Mouse (Mus musculus): ENCODE measurements around the gene Rwdd4a. TPM values are rescaled to one million over a fixed set of nuclear protein-coding genes. Genes with fewer than 3 reads are reported as not detected.

The Rwdd4a gene
- total RNA-seq (2015) (25.6 and 46.6 TPM in 2 replicates), total RNA-seq (2017) (28.4 and 33.8 TPM in 2 replicates)

DNA sequence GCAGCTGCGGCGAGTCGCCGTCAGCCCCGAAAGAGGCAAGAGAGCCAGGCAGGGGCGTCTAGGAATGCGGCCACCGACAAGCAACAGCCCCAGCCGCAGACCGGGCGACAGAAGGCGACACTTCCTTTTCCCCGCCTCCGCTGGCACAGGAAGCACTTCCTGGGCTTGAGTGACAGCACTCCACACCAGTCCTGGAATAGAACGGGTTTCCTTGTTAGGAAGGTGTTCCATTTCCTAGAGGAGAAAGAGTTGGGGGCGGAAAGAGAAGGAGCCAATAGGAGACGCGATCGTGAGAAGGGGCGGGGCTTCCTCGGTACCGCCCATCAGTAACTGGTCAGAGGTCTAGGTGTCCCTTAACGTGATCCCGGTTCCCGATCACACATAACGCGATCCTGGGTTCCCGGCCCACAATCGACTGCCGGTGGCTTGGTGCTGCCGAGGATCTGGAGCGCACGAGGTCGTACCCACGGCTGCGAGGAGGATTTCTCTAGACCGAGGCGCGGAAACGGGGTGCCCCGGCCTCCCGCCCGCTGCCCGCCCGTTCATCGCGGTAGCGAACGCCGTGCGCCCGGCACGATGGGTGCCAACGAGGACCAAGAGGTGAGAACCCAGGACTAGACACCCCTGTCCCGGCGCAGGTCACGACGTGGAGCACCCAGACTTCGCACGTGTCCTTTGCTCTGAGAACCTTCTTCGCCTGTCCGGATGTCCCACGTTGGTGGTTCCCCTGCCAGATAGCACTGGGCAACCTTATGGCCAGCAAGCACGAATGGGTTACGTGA is at the start of gene Rwdd4a, which contains the start of gene Trappc11:
Rwdd4a (plus strand) TSS at position 321 of the 782 bp plus-strand sequence.
Trappc11 (minus strand) TSS at position 127 of the 782 bp plus-strand sequence.
- ATAC-seq (replicated peaks; ENCODE audit: poor library complexity), result peak; percentile 98

DNA sequence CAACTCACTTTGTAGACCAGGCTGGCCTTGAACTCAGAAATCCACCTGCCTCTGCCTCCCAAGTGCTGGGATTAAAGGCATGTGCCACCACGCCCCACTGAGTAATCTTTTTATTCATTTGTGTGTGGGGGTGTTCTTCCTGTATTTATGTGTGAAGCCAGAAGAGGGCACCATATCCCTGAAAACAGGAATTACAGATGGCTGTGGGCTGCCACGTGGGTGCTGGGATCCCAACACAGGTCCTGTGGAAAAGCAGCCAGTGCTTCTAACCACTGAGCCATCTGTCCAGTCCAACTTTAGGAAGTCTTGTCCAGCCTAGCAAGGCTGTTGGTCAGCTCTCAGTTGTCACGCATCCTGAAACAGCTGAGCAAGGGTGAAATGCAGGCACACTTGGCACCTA is 46.2 kb upstream of the Rwdd4a start:
- ATAC-seq (replicated peaks; ENCODE audit: poor library complexity), result no peak

DNA sequence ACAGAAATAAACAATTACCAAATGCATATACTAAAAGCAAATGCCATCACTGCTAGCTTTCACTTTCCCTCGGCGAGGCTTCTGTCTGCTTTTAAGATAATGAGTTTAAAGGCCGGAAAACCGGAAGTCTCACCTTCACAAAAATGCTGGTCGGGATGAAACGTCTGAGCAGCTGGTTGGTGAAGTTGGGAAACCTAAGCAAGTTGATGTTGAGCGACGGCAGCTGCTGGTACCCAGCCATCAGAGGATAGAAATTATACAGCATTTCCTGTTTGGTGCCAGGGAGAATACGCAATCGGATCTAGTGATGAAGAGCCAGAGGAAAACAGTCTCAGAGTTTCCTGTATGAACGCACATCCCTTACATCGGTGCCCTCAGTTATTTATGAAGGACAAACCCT is 40.4 kb upstream of the Rwdd4a start:
- ATAC-seq (replicated peaks; ENCODE audit: poor library complexity), result no peak

DNA sequence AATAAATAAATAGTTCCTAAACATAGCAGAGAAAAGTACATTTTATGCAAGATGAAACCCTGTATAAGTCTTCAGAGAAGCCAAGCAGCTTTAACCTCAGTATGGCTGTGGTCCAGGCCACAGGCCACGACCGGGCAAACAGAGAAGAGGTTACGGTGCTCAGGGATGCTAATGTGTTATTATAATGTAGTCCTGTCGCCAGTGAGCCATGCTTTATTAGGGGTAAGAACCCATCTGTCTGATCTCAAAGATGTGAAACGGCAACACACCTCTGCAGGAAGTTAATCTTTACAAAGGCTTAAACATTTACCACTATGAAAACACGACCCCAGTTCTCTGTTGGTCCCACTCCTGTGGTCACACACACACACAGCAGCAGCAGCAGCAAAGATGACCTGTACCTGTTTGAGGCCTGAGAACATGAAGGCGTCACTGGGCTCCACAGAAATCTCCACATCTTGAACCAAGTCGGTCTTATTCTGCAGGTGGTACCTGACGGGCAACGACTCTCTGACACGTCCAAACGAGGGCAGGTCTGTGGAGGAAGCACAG is 38.8 kb upstream of the Rwdd4a start:
- no peak for ATAC-seq (replicated peaks; ENCODE audit: poor library complexity)

DNA sequence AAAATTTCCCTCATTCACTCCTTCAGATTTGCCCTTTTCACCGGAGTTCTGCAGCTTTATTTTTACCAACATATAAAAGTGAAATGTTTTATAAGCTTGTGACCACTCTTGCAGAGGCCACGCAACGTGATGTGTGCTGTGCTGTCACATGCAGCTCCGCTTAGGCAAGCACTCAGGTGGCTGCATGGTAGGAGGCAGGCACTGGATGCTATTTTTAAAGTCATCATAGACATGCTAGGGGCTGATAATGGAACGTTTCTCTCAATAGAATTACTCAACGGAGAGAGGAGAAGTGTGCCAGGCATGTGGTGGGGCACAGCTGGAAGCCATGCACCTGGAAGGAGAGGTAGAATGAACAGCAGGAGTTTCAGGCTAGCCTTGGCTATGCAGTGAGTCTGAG is 38.0 kb upstream of the Rwdd4a start:
- no peak for ATAC-seq (replicated peaks; ENCODE audit: poor library complexity)

DNA sequence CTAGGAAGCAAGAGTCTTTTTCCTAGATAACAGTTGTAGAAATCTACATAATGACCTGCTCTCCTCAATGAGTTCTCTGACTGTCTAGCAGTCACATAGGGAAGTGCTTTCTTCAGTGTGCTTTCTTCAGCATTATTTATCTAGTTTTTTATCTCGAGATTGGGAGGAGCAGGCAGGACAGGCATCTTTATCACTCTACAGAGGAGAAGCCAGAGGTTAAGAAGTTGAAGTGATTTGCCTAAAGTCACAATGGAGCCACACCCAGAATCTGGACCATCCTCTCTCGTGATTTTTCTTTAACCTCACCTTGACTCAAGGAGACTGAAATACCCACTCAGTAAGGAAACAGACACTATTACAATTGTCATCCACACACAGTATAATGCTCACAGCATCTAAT is 31.5 kb upstream of the Rwdd4a start:
- no peak for ATAC-seq (replicated peaks; ENCODE audit: poor library complexity)

DNA sequence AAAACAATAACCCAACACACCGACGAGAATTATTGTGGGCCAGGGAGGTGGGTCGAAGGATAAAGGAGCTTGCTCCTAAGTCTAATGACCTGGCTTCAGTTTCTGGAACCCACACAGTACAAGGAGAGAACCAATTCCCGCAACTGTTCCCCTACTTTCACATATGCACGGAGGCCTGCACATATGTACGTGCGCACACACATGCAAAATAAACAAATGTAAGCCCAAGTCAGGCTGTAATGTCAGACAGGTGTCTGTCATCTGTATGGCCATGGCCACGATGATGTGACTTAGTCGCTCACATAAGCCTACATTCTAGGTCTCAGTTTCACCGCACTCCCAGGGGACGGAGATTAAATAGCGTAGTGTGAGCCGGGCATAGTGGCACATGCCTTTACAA is 30.9 kb upstream of the Rwdd4a start:
- ATAC-seq (replicated peaks; ENCODE audit: poor library complexity), result no peak

DNA sequence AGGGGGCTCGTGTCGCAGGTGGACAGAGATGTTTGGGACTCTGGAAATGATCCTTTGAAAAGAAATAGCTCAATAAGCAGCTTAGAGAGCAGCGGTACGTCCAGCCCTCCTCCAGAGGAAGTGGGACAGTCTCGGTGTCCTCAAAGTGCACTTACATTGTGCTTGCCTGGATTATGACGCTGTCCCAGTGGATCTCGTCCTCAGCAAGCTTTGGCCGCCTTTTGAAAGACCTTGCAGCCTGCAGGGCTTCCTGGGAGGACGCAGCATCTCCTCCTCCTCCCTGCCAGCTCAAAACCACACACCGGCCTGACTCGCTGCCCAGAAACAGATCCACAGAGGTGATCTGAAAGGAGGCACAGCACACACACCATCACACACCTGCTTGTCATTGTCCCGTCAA is 28.0 kb upstream of the Rwdd4a start:
- no peak for ATAC-seq (replicated peaks; ENCODE audit: poor library complexity)

DNA sequence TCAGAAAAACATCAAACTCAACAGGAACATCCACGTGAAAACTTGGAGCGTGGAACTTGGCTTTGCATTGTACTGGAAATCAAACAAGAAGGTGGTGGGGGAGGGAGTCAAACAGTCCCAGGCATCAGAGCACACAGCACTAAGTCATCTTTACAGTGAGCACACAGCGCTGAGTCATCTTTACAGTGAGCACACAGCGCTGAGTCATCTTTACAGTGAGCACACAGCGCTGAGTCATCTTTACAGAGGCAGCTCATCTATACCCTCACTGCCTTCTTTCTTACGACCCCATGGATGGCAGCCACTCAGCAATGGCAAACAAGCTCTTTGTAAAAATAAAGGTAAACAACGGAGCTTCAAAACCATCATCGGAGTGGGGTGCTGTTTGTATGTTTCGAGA is 22.5 kb upstream of the Rwdd4a start:
- peak; percentile 70 for ATAC-seq (replicated peaks; ENCODE audit: poor library complexity)

DNA sequence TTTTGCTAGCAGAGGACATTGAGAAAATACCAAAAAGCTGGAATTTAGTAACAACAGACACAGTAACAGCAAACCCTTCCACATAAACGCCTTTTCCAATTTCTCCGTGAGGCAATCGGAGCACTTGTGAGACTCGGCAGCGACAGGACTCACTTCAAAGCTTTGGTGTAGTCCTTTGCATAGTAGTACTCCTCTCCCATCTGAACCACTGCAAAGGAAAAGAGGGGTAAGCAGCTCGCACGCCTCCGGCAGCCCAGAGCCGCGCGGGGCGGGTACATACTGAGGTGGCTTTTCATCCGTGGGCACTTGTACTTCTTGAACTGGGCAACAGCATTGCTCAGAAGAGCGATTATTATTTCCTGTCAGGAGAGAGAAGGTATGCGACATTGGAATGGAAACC is 19.9 kb upstream of the Rwdd4a start:
- no peak for ATAC-seq (replicated peaks; ENCODE audit: poor library complexity)

DNA sequence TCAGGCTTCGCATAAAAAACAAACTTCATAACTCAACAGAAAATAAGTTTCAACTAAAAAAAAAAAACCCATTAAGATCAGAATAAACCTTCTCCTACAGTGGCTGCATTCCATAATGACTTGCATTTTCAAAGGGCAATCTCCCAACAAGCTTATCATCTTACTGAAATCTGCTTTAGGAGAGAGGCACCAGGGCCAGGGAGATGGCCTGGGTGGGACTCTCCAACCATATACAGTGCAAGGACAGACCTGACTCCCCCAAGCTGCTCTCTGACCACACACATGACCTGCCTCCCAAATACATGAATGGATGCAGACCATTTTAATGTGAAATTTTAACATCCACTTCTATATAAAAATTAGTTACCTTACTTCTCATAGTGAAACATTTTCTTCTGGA is 5.4 kb upstream of the Rwdd4a start:
- ATAC-seq (replicated peaks; ENCODE audit: poor library complexity), result 0 out of 2 replicates have a peak, but pooled peaks have one; percentile 36

DNA sequence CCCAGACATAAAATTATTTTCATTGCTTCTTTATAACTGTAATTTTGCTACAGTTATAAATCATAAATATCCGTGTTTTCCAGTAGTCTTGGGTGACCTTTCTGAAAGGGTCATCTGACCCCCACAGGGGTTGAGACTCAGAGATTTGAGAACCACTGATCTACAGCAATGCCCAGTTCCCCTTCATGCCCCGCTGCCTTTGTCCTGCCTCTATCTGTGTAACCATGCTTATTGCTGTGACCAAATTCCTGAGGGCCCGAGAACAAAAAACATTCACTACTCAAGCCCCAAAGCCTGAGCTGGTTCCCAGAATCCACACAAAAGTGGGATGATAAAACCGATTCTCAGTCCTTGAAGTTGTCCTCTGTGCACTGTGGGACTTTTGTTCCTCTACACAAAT is 4.9 kb downstream of the Rwdd4a start:
- no peak for ATAC-seq (replicated peaks; ENCODE audit: poor library complexity)

DNA sequence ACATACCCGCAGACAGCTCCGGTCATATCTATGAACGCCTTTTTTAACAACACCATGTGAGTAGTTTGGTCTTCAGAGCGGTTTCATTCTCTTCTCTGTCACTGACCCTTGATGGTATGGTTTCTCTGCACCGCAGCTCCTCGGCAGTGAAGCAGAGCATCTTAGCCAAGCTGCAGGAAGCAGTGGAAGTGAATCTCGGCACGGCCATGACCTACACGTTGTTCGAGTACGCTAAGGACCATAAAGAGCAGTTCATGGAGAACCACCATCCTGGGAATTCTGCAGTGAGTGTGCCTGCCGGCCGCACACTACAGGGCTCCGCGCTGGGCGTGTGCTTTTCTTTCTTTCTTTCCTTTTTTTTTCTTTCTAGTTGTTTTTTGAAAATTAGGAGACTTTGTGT is 9.3 kb downstream of the Rwdd4a start:
- no peak for ATAC-seq (replicated peaks; ENCODE audit: poor library complexity)

DNA sequence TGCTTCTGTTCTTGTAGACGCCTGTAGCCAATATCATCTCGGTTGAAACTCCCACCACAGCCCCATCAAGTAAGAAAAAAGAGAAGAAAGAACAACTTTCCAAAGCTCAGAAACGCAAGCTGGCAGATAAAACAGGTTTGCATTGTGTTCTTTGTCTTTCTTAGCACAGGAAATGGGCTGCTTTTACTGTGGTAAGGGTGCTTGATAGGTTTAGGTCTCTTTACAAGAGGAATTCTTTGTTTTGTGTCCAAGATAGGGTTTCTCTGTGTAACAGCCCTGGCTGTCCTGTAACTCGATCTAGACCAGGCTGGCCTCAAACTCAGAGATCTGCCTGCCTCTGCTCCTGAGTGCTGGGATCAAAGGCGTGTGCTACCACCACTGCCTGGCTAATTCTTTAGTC is 10.6 kb downstream of the Rwdd4a start:
- no peak for ATAC-seq (replicated peaks; ENCODE audit: poor library complexity)

DNA sequence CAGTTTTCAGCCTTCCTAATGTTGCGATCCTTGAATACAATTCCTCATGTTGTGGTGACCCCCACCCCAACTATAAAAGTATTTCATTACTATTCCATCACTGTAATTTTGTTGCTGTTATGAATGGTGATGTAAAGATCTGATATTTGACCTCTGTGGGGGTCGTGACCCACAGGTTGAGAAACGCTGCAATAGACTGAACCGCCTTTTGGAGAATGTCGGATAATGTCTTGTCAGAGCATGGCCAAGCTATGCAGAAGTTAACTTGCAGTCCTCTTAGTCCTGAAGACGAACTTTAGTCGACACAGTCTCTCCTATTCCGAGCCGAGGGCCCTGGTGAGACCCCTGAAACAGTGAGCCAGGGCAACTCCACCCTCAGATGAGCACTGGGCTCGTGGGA is 13.6 kb downstream of the Rwdd4a start:
- no peak for ATAC-seq (replicated peaks; ENCODE audit: poor library complexity)

DNA sequence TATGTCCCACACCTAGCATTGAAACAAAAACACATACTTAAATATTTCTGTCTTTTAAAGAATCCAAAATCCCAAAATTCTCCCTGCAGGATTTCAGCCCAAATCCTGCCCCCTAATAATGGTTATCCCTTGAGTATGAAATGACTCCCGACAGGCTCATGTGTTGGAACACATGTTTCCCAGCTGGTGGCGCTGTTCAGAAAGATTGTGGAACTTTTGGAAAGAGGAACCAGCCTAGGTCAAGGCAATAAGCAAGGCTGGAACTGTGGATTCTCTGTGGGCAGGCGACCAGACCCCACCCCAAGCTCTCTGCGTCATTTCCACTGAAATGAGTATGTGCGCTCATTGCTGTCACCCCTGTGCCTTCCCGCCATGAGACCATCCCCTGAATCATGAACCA is 20.1 kb downstream of the Rwdd4a start:
- peak; percentile 85 for ATAC-seq (replicated peaks; ENCODE audit: poor library complexity)

DNA sequence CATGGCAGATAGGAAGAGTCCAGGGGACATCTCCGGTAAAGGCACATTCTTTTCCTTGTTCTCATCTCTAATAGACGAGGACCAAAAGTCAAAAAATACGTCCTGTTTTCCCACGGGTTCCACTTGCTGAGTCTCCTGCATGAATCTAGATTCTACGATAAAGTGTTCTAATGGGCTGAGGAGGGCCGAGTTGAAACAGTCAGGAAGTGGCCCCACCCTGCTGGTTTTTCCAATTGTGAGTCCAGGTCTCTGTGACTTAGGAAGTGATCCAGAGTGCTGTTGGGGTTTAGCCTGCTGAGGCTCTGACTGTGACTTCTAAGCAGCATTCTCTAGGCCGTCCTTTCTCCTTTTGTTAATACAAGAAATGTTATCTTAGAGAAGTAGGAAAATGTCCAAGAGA is 23.0 kb downstream of the Rwdd4a start:
- ATAC-seq (replicated peaks; ENCODE audit: poor library complexity), result no peak

DNA sequence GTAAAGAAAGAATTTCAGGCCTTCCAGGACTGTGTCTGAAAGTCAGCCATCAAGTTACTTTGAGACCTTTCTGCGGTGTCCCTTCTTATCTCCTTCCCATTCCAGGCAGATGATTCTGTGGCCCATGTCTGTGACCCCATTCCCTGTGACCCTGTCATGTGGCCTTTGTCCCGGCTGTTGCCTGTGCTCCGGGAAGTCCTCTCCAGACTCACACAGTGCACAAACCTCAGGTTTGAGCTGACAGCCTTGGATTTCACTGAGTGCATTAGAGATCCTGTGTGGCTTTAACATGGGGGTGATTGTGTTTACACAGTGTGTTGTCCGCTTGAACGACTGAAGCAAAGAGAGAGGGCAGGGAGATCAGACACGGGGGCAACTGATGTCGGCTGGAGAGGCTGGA is 24.8 kb downstream of the Rwdd4a start:
- ATAC-seq (replicated peaks; ENCODE audit: poor library complexity), result no peak

DNA sequence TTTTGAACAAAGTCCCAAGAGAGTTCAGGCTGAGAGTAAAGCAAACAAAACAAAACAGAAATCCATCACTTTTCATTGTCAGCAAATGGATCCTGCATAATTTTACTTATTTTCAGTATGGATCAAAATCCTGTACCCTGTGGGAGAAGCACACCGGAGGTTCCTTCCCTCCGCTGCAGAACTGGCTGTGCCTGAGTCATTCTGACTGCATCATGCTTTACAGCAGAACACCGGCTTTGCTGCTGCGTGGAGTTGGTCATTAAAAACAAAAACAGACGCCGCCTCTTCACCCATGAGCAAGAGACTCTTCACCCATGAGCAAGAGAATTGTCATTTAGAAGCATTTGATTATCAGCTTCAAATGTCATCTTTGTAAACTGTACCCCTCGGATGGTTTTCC is 27.3 kb downstream of the Rwdd4a start:
- ATAC-seq (replicated peaks; ENCODE audit: poor library complexity), result no peak

DNA sequence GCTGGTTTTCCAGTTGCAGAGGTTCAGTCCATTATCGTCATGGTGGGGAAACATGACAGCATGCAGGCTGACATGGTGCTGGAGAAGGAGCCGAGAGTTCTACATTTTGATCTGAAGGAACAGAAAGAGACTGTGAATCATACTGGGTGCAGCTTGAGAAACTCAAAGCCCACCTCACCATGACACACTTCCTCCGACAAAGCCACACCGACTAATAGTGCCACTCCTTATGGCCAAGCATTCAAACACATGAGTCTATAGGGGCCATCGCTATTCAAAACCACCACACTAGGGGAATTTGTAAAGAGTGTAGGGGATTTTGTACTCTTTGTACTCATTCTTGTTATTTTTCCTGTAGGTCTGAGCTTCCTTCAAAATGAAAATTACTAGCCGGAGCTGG is 33.1 kb downstream of the Rwdd4a start:
- no peak for ATAC-seq (replicated peaks; ENCODE audit: poor library complexity)

DNA sequence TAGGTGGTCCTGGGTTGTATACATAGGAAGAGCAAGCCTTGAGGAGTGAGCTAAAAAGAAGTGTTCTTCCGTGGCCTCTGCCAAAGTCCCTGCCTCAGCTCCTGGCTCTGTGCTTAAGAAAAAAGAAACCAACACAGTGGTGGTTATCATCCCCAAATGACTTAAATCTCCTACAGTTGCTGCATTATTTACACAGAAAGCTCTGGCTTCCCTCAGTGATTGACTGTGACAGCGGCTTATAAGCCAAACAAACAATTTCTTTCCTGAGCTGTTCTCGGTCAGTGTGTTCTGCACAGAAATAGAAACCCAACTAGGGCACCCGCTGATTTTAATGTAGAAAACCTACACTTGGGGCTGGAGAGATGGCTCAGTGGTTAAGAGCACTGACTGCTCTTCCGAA is 34.6 kb downstream of the Rwdd4a start:
- no peak for ATAC-seq (replicated peaks; ENCODE audit: poor library complexity)

DNA sequence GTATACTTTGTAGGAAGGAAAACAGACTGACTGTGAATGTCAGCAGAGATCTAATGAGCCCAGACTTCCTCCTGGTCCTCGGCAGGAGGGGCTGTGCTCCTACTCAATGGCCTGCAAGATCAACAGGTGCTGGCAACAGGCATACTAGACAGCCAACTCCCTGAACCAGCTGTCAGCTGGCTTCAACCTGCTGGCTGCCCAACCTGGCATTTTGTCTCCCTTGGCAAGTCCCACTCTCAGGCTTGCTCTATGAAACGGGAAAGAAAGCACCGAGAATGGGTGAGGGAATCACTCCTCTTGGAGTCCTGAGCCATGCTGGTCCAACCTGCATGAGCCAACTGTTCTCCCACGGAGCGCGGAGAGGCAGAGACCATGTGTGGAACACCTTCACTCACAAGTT is 36.7 kb downstream of the Rwdd4a start:
- no peak for ATAC-seq (replicated peaks; ENCODE audit: poor library complexity)

DNA sequence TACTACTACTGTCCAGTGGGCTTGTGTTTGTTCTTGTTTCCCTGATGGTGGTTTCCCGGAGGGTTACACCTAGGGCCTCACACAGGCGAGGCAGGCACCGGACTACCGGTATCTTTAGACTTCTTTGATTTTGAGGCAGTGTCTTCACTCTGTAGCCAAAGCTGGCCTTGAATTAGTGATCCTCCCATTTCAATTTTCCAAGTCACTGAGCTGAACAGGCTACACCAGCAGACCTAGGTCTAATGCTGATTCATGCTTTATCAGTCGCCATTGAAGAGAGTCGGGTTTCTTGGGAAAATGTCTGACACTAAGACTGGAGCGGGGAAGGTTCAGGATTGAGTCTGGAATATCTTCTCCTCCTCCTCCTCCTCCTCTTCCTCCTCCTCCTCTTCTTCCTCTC is 40.0 kb downstream of the Rwdd4a start:
- ATAC-seq (replicated peaks; ENCODE audit: poor library complexity), result no peak

Data from megakaryocyte progenitor cell, adult 5-6 weeks (primary cell).